Mouse (Mus musculus) monocyte, adult 5-6 weeks (primary cell): ENCODE data around the gene Slc28a3. TPM values are rescaled to one million over a fixed set of nuclear protein-coding genes. Genes with fewer than 3 reads are reported as not detected.
A peak's percentile ranks its signal among the peaks of the same experiment; 100 is the strongest.

Experiments used
- ATAC-seq: fragments of 153-309, 156-312 bp; replicated peaks from 2 replicates; pipeline ENCODE4 v1.8.0; 2017; ENCODE audit warnings: mild to moderate bottlenecking; ENCODE audit not compliant: low TSS enrichment, insufficient number of reproducible peaks, severe bottlenecking, poor library complexity, low FRiP score
- total RNA-seq: library from RNA; stranded (forward); fragments of 200-1000, 200-491, 200-594 nt; gene quantifications from 3 replicates; pipeline ENCODE4 v1.2.3, GENCODE M21; 2017

The Slc28a3 gene
- total RNA-seq, 1 experiment from 2014 or later = not detected

DNA sequence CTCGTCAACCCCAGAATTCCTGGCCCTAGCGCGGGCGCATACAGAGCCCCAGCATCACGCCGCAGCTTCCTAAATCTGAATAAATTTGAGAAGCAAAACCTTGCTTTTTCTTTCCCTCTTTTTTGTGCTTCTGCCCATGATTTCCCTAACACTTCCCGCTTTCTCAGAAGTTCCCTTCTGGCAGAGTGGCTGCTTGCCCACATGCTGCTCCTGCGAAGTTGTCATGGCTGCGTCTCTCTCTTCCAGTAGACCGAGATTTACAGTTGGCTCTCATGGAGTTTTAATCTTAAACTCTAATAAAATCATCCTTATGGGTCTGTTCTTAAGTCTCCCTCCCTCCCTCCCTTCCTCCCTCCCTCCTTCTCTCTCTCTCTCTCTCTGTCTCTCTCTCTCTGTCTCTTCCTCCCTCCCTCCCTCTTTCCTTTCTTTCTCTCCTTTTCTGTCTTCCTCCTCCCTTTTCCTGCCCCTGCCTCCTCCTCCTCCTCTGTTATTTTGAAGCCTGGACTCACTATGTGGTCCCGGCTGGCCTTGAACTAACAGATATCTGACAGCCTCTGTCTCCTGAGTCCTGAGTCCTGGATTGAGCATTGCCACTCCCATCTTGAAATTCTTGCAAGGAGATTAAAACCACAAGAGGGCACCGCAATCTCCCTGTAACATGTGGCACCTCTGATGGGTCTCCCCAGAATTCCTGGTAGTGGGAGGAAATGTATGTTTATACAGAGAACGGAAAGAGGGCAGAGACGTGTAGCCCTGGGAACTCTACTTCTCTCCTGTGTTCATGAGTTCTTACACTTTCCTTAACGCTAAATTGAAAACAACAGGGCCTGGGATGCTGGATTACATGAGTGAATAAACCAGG lies 21.8 kb downstream of the Slc28a3 start:
- no peak for ATAC-seq

- no peak for ATAC-seq
Measured at GRCm38 (mm10) chr13:58587962-58588361, 22.7 kb downstream of the Slc28a3 start.

GRCm38 (mm10) chr13:58566181-58566580 lies 44.5 kb downstream of the Slc28a3 start:
- ATAC-seq = no peak

- no peak for ATAC-seq
Measured at GRCm38 (mm10) chr13:58560497-58561138, 50.1 kb downstream of the Slc28a3 start.

DNA sequence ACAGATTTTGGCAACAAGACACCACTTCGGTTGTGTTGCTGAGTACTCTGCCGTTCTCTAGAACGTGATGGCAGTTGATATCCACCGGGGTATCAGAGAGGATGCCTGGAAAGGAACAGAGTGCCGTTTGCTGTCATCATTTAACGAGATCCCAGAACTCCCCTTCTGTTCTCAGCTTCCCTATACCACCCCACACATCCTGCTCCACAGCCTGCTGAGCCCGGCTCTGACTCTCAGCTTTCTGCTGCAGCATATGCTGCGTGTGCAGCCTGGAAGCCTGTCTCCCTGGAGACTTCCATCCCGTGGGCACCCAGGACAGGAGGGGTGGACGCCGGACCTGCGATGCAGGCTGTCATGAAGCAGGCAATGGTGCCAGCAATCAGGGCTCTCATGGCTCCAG lies 52.5 kb downstream of the Slc28a3 start:
- ATAC-seq = no peak

DNA sequence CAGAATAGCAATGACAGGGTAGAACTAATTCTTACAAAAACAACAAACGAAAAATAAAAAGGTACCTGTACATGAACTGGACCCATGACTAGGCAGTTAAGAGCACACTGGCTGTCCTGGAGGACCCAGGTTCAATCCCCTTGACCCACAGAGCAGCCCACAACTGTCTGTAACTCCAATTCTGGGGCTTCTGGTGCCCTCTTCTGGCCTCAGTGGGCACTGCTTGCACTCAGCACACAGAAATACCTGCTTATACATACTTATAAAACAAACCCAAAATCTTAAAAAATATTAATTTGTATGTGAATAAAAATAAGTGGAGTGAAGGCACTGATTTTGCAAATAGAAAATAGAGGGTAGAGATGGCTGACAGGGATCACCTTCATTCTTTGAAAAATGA lies 54.7 kb downstream of the Slc28a3 start:
- no peak for ATAC-seq

GRCm38 (mm10) chr13:58555561-58555960 lies 55.1 kb downstream of the Slc28a3 start:
- no peak for ATAC-seq

DNA sequence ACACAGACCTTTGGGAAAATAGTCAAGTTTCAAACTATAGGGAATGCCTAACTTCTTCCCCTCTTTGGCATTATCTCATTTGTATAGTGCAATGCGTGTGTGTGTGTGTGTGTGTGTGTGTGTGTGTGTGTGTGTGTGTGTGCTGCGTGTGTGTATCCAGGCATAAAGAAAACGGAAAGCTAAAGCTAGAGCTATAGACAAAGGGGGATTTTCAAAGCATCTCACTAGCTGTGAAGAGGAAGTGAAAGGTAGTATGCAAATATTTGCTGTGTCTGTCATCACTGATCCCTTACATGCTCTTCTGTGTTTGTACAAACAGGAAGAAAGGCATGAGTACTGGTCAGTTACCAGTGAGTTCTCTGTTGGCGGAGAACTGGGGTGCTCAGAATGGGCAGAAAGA lies 58.8 kb downstream of the Slc28a3 start:
- peak; percentile 89 for ATAC-seq

GRCm38 (mm10) chr13:58547570-58547969 lies 63.1 kb downstream of the Slc28a3 start:
- no peak for ATAC-seq

- ATAC-seq = no peak
Measured at GRCm38 (mm10) chr13:58543688-58544408, 66.8 kb downstream of the Slc28a3 start.

DNA sequence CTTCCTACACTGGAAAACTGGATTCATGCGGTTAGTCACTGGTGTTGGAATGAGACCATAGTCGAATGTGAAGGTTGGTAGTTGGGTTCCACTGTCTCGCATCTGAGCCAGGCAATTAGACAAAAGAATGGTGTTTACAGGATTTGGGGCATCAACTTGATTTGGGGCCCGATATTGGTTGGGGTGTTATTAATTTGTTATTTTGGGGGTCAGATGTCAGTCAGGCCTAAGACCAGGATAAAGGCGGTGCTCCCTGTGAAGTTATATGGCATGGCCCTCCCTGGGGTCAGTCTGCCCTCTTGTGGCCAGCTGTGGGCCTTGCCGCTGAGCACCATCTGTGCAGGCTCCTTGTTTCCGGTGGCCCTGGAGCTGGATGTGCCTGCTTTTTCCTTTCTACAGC lies 67.6 kb downstream of the Slc28a3 start:
- peak; percentile 71 for ATAC-seq

DNA sequence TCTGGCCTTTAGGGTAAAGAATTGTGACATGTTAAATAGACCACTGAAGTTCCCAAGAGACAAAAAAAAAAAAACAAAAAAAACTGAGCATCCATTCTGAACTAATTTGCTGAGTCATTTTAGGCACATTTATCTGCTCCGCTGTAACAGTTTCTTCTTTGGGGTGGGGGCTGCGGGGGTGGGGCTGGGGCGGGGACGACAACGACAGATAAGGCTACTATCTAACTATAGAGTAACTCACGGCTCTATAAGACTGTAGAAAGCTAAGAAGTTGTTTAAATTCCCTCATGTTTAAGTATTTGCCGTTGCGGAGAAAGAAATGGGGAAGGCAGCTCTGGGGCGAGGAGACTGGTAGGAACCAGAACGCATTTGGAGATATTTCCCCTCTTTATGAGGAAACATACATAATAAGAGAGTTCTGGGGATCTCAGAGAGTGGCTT lies 68.1 kb downstream of the Slc28a3 start:
- ATAC-seq = no peak

DNA sequence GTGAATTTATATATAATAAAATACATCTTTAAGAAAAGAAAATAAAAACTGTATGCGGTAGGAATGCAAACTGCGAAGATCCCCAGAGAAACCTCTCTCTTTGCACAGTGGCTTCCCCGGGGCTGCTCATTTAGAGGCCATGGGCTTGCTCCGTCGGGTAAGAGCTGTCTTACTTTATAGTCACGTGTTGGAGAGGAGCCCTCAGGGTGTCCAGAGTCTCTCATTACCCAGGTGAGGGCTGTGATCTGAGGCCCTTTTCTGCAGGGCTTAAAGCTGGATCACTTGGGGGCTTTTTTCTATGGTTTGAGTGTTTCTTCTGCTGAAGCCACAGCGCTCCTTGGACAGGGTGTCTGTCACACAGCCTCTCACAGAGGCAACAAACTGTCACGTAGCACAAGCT lies 68.5 kb downstream of the Slc28a3 start:
- no peak for ATAC-seq

DNA sequence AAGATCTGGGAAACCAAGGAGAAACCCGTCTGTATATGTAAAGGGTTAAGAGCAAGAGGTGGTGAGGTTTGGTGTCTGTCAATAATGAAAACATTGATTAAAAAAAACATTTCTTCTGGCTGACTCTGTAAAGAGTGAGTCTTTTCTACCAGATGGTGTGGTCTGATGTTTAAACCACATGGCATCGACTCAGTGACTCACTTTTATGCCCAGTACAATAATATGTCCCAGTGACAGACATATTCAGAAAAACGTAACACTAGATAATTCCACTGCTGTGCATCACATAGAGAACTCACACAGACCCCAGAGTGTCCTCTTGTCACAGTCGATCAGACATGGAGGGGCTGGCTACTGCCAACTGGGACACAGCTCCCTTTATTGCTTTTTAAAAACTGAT lies 69.1 kb downstream of the Slc28a3 start:
- no peak for ATAC-seq

DNA sequence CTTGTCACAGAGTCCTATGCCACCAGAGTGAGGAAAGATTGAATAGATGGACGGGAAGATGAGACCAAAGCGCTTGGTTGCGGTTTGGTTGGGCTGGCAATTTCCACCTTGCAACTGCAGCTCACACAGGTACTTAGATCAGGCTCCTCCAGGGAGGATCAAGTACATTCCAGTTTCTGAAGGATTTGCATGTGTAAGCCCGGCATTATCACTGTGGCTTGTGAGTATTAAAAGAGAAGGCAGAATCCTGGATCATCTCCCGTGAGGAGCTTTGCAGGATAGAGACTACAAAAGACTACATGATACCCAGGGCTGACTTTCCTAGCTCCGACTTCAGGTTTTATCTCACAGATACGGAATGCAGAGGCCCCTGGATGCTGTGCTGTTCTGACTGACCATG lies 71.7 kb downstream of the Slc28a3 start:
- no peak for ATAC-seq

GRCm38 (mm10) chr13:58538366-58538765 lies 72.3 kb downstream of the Slc28a3 start:
- no peak for ATAC-seq

DNA sequence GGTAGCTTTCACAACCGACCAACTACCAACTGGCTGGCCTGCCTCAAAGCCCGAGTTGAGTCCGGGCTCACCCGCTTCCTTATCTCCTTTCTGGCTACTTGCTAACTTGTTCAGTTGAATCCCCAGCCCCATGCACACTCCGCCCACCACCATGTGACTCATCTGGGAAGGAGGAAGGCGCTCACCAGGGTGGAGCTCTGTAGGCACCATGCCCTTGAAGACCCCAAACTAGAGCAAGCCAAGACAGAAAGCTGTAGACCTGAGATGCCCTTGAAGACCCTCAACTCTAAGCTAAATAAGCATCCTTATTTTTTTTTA lies 72.8 kb downstream of the Slc28a3 start:
- no peak for ATAC-seq

GRCm38 (mm10) chr13:58537232-58537915 lies 73.3 kb downstream of the Slc28a3 start:
- no peak for ATAC-seq
